ENCODE assay signal across 8 mouse cellular contexts in the genomic region with DNA sequence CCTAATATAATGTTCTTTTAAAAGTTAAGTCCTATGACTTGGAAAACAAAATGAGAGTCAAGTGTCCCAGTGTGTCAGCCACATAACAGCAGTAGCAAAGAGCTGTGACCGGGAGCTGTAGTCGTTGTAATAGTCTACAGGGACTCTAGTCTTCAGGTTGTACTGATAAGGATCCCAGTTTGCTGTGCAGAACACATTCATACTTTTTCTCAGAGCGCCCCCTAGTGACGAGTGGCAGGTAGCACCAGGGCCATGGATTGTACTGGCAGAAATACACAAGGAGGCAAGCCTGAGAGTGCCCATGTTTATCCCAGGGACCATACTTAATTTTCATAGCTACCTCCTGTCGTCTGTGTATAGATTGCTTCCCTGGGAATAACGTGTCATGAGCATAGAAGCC. TPM values are rescaled to one million over a fixed set of nuclear protein-coding genes. Genes with fewer than 3 reads are reported as not detected.
DNase-seq lines count a peak whose midpoint lies in the region; ATAC-seq and TF ChIP-seq lines count a peak whose summit lies in the region.

No protein-coding gene starts in this region.

- H3K9ac ChIP-seq in heart, embryonic 11.5 days (ENCODE audit: low read depth, low read length) = no peak overlapping the region
- H3K9ac ChIP-seq in intestine, embryonic 15.5 days = no peak overlapping the region
- no peak overlapping the region for H3K9ac ChIP-seq in midbrain, embryonic 12.5 days (replicated peaks)

- no peak overlapping the region for H3K4me3 ChIP-seq in heart, embryonic 11.5 days (ENCODE audit: low read depth, low read length)
- no peak overlapping the region for H3K4me3 ChIP-seq in cortical plate, adult 2 months (ENCODE audit: insufficient read depth, low read length)
- no peak overlapping the region for H3K4me3 ChIP-seq in intestine, embryonic 15.5 days (replicated peaks)
- no peak overlapping the region for H3K4me3 ChIP-seq in midbrain, embryonic 12.5 days

- no peaks in the 10 kb centered on the region for H3K4me1 ChIP-seq in heart, embryonic 11.5 days (ENCODE audit: control insufficient read depth, insufficient read depth, low read length)
- H3K4me1 ChIP-seq in cortical plate, adult 2 months (ENCODE audit: control insufficient read depth, insufficient read depth, low read length) = no peaks in the 10 kb centered on the region
- H3K4me1 ChIP-seq in intestine, embryonic 15.5 days (replicated peaks) = no peaks in the 10 kb centered on the region
- no peaks in the 10 kb centered on the region for H3K4me1 ChIP-seq in midbrain, embryonic 12.5 days

- ATAC-seq in heart, embryonic 11.5 days (replicated peaks; ENCODE audit: insufficient number of reproducible peaks, low FRiP score, low TSS enrichment) = no peak
- peak; percentile 93 for ATAC-seq in intestine, embryonic 15.5 days
- peak; percentile 41; the same call in 1 of the 2 replicates for ATAC-seq in midbrain, embryonic 12.5 days (ENCODE audit: low FRiP score, low read depth)

- no peaks in the 10 kb centered on the region for H3K9me3 ChIP-seq in heart, embryonic 11.5 days (replicated peaks; ENCODE audit: control insufficient read depth, low read length)
- H3K9me3 ChIP-seq in intestine, embryonic 15.5 days = no peaks in the 10 kb centered on the region
- no peaks in the 10 kb centered on the region for H3K9me3 ChIP-seq in midbrain, embryonic 12.5 days

- H3K36me3 ChIP-seq in heart, embryonic 11.5 days (ENCODE audit: control insufficient read depth, insufficient read depth, low read length) = no peaks in the 10 kb centered on the region
- H3K36me3 ChIP-seq in intestine, embryonic 15.5 days = no peaks in the 10 kb centered on the region
- H3K36me3 ChIP-seq in midbrain, embryonic 12.5 days = no peaks in the 10 kb centered on the region

- no peak for TF ChIP-seq POLR2A in cortical plate, adult 2 months (IDR thresholded peaks at IDR 0.05; ENCODE audit: extremely low read depth, insufficient read depth, low read length)

- intact Hi-C loops in gastrocnemius, postnatal 14 days (cut with DNase I; ENCODE audit: low total_unique reads) = no loop called here
- intact Hi-C loops in left cerebral cortex, postnatal 25 days (cut with DNase I) = loop anchor here (5.0 to 10.0 kb wide), 4 partner anchors 133 to 876 kb away; a partner anchor contains a TSS

- 4% methylated on average over 6 of the region's 6 CpGs for WGBS in heart, embryonic 11.5 days (ENCODE audit: insufficient replicate concordance)
- WGBS in intestine, embryonic 15.5 days = 9% methylated on average over 6 of the region's 6 CpGs
- 8% methylated on average over 6 of the region's 6 CpGs for WGBS in midbrain, embryonic 12.5 days

- no peaks in the 10 kb centered on the region for H3K27me3 ChIP-seq in heart, embryonic 11.5 days (ENCODE audit: control insufficient read depth, insufficient read depth, low read length)
- H3K27me3 ChIP-seq in intestine, embryonic 15.5 days (replicated peaks) = no peaks in the 10 kb centered on the region
- no peaks in the 10 kb centered on the region for H3K27me3 ChIP-seq in midbrain, embryonic 12.5 days

- no peak overlapping the region for H3K4me2 ChIP-seq in heart, embryonic 11.5 days
- no peak overlapping the region for H3K4me2 ChIP-seq in intestine, embryonic 15.5 days (replicated peaks)
- no peak overlapping the region for H3K4me2 ChIP-seq in midbrain, embryonic 12.5 days (replicated peaks)

- no peak overlapping the region for H3K27ac ChIP-seq in heart, embryonic 11.5 days (ENCODE audit: low read depth, low read length)
- no peak overlapping the region for H3K27ac ChIP-seq in cortical plate, adult 2 months (ENCODE audit: insufficient read depth, low read length)
- no peak overlapping the region for H3K27ac ChIP-seq in intestine, embryonic 15.5 days
- no peak overlapping the region for H3K27ac ChIP-seq in midbrain, embryonic 12.5 days (replicated peaks)

- peak; percentile 86 for TF ChIP-seq CTCF in cortical plate, adult 2 months (IDR thresholded peaks at IDR 0.05; ENCODE audit: extremely low read depth, insufficient read depth, low read length)

- peak; percentile 91 for DNase-seq in heart, adult 11 months
- DNase-seq in gastrocnemius, postnatal 14 days = peak; percentile 57
- peak; percentile 75 to 85 for DNase-seq in left cerebral cortex, postnatal 25 days (ENCODE audit: low spot score in 2 of 2)
- peak; percentile 39 for DNase-seq in spleen, adult 12 weeks (ENCODE audit: low spot score)

RNA-seq across cellular contexts. Expression of a gene that starts 35.0 kb away (rescaled TPM):
- polyA plus RNA-seq in heart, embryonic 11.5 days (2014; fragmentation: Nextera tagmentation; extraction: Ambion mirVana) = 3.7 and 4.5 TPM in 2 replicates
- polyA plus RNA-seq in cortical plate, adult 2 months (2012; rRNA removed) = 0.79 and 1.1 TPM in 2 replicates
- total RNA-seq in gastrocnemius, postnatal 14 days (2021) = under 1 TPM; 0.04 to 0.09 TPM
- polyA plus RNA-seq in intestine, embryonic 15.5 days (2015; fragmentation: Nextera tagmentation; extraction: Ambion mirVana) = 1.1 TPM in 2 replicates
- 1 to 10 TPM; 1.2 to 1.7 TPM for total RNA-seq in left cerebral cortex, postnatal 25 days (2021)
- 1.4 TPM in 2 replicates for polyA plus RNA-seq in midbrain, embryonic 12.5 days (2016; fragmentation: Nextera tagmentation; extraction: Ambion mirVana)

Comparison
In these comparisons a context has a peak if more than half of its experiments do, and no peak if none do; other contexts are left out.
1. DNase-seq: peak in every context shown above with its lines; median percentile 91 in heart, adult 11 months; 80 in left cerebral cortex, postnatal 25 days; 57 in gastrocnemius, postnatal 14 days; 39 in spleen, adult 12 weeks.